Mouse (Mus musculus): Measurements from ENCODE around the gene Coq7. TPM values are rescaled to one million over a fixed set of nuclear protein-coding genes. Genes with fewer than 3 reads are reported as not detected.

Gene Coq7
- polyA plus RNA-seq, 1 experiment from 2014 or later = 53.4 TPM

DNA sequence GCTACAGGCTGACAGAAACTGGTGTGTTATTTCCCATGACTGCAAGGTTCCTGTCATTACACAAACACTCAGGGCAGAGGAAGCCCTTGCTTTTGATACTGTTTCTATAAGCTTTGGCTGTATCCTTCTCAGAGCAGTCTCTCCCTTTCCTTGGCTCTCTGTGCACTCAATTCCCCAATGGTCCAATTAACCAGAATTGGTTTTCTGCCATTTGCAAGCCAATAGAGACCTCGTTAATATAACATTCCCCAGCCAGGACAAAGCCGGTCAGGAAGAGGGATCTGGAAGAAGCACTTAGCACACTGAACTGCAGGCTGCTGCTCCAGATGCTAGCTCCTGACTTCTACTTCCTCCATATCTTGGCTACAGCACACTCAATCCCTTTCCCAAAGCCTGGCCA, 21.1 kb upstream of the Coq7 start:
- Histone ChIP-seq H3K27ac (ENCODE audit: low read depth) (no peak overlapping the region), H3K36me3 (replicated peaks; ENCODE audit: insufficient read depth, low read length) (no peaks in the 10 kb centered on the region; the same call in 1 of the 2 replicates), H3K4me1 (ENCODE audit: insufficient read depth) (peaks cover 8% of the 10 kb centered on the region), H3K9me3 (ENCODE audit: low read length) (no peaks in the 10 kb centered on the region), H3K4me3 (ENCODE audit: low read depth, low read length) (no peak overlapping the region), H3K27me3 (ENCODE audit: insufficient read depth, low read length) (no peaks in the 10 kb centered on the region), H3K9ac (replicated peaks) (no peak overlapping the region), H3K4me2 (ENCODE audit: low read depth, low read length) (no peak overlapping the region)
- no peak for DNase-seq
- no peak for ATAC-seq
- TF ChIP-seq CTCF (IDR thresholded peaks at IDR 0.05; ENCODE audit: low read depth) (no peak), EP300 (IDR thresholded peaks at IDR 0.05; ENCODE audit: low read depth) (no peak)
- WGBS (ENCODE audit: insufficient replicate concordance) = 74% methylated on average over 2 of the region's 2 CpGs

DNA sequence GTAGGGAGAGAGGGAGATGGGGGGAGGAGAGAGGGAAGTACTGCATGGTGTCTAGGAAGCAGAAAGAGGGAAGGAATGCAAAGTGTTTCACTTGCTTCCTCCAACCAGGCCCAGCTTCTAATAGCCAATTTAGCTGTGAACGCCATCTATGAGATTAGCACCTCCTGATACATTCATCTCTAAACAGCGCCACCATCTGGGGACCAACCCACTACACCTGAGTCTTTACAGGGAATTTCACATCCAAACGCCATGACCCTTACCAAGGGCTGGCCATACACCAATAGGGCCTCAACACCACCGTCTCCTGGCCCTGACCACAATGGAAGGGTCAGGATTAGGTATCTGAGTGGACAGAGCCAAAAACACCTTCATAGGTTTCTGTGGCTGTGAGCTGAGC, 20.7 kb upstream of the Coq7 start:
- H3K4me2 ChIP-seq (ENCODE audit: low read depth, low read length) = no peak overlapping the region

DNA sequence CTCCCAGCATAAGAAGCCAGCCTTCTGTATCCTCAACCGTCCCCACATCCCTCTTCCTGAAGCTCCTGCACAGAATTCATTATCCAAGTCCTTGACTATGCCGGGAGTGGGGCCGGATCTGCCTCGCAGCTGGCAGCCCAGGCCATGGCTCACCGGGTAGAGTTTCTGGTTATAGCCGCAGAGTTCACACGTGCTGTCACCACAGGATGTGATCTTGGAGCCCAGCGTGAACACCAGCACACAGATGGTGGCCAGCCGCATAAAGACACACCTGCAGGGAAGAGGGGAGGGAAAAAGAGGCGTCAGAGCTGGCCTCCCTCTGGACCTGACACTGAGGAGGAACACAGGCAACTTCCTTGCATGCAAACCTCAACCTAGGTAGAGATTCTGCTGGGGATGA, 14.3 kb upstream of the Coq7 start:
- Histone ChIP-seq H3K9ac (replicated peaks) (no peak overlapping the region), H3K9me3 (ENCODE audit: low read length) (no peaks in the 10 kb centered on the region), H3K27me3 (ENCODE audit: insufficient read depth, low read length) (no peaks in the 10 kb centered on the region), H3K27ac (ENCODE audit: low read depth) (no peak overlapping the region), H3K4me2 (ENCODE audit: low read depth, low read length) (no peak overlapping the region), H3K36me3 (replicated peaks; ENCODE audit: insufficient read depth, low read length) (peaks cover 4% of the 10 kb centered on the region; the same call in 1 of the 2 replicates), H3K4me1 (ENCODE audit: insufficient read depth) (no peaks in the 10 kb centered on the region), H3K4me3 (ENCODE audit: low read depth, low read length) (no peak overlapping the region)
- DNase-seq (no peak), ATAC-seq (no peak)
- TF ChIP-seq EP300 (IDR thresholded peaks at IDR 0.05; ENCODE audit: low read depth) = no peak
- TF ChIP-seq CTCF (IDR thresholded peaks at IDR 0.05; ENCODE audit: low read depth) = no peak
- WGBS (ENCODE audit: insufficient replicate concordance) = 67% methylated on average over 10 of the region's 10 CpGs

More for the DNA sequence above, 20.7 kb upstream of the Coq7 start:
- H3K4me1 ChIP-seq (ENCODE audit: insufficient read depth) = peaks cover 8% of the 10 kb centered on the region
- no peak overlapping the region for H3K27ac ChIP-seq (ENCODE audit: low read depth)
- no peaks in the 10 kb centered on the region for H3K9me3 ChIP-seq (ENCODE audit: low read length)
- WGBS (ENCODE audit: insufficient replicate concordance) = 68% methylated on average over 4 of the region's 4 CpGs
- H3K36me3 ChIP-seq (replicated peaks; ENCODE audit: insufficient read depth, low read length) = no peaks in the 10 kb centered on the region; the same call in 1 of the 2 replicates
- H3K27me3 ChIP-seq (ENCODE audit: insufficient read depth, low read length) = no peaks in the 10 kb centered on the region
- ATAC-seq = no peak
- H3K9ac ChIP-seq (replicated peaks) = no peak overlapping the region
- no peak for DNase-seq
- no peak overlapping the region for H3K4me3 ChIP-seq (ENCODE audit: low read depth, low read length)
- TF ChIP-seq EP300 (IDR thresholded peaks at IDR 0.05; ENCODE audit: low read depth) (no peak), CTCF (IDR thresholded peaks at IDR 0.05; ENCODE audit: low read depth) (no peak)

DNA sequence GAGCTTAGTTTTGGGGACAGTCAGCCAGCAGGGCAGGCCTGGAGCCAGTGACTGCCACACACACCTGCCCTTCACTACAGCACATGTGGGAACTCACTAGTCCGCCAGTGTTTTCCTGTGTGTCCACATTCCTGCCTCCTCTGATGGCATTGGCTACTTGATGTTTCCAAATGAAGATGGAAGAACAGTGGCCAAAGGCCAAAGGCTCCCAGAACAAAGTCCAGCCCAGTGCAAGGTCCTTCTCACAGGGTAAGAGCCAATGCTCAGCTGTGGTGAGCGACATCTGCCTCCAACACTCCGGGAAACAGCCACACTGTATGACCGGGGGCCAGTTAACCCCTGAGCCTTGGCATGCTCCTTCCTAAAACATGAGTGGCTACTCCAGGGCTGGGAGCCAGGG, 11.0 kb upstream of the Coq7 start:
- Histone ChIP-seq H3K9me3 (ENCODE audit: low read length) (no peaks in the 10 kb centered on the region), H3K4me2 (ENCODE audit: low read depth, low read length) (no peak overlapping the region), H3K4me1 (ENCODE audit: insufficient read depth) (no peaks in the 10 kb centered on the region), H3K36me3 (replicated peaks; ENCODE audit: insufficient read depth, low read length) (0 out of 2 replicates have a peak, but pooled peaks cover 4% of the 10 kb centered on the region), H3K27me3 (ENCODE audit: insufficient read depth, low read length) (no peaks in the 10 kb centered on the region), H3K27ac (ENCODE audit: low read depth) (no peak overlapping the region), H3K4me3 (ENCODE audit: low read depth, low read length) (no peak overlapping the region), H3K9ac (replicated peaks) (no peak overlapping the region)
- DNase-seq (peak; percentile 21), ATAC-seq (peak; percentile 88)
- no peak for TF ChIP-seq CTCF (IDR thresholded peaks at IDR 0.05; ENCODE audit: low read depth)
- no peak for TF ChIP-seq EP300 (IDR thresholded peaks at IDR 0.05; ENCODE audit: low read depth)
- WGBS (ENCODE audit: insufficient replicate concordance) = 73% methylated on average over 4 of the region's 4 CpGs

DNA sequence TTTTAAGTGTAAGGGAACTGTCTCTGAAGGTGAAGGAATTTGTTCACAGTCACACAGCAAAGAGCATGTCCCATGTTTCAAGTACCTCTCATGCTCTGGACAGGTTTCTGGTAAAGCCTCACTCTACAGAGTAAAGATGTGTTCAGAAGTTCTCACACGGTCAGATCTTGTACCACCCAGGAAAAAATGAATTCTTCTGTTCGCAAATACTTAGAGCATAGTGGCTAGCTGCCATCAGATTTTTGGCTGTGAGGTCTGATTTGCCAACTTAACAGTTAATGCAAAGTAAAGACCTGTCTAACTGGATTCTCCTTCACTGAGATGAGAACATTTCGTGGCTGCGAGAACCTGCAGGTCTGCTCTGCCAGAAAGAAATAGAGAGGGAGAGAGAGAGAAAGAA, 1.9 kb upstream of the Coq7 start:
- H3K4me2 ChIP-seq (ENCODE audit: low read depth, low read length) = no peak overlapping the region
- DNase-seq (no peak), ATAC-seq (no peak)
- 80% methylated on average over 4 of the region's 4 CpGs for WGBS (ENCODE audit: insufficient replicate concordance)
- no peak overlapping the region for H3K4me3 ChIP-seq (ENCODE audit: low read depth, low read length)
- H3K9ac ChIP-seq (replicated peaks) = no peak overlapping the region
- H3K9me3 ChIP-seq (ENCODE audit: low read length) = no peaks in the 10 kb centered on the region
- H3K27ac ChIP-seq (ENCODE audit: low read depth) = no peak overlapping the region
- no peaks in the 10 kb centered on the region for H3K27me3 ChIP-seq (ENCODE audit: insufficient read depth, low read length)
- peaks cover 4% of the 10 kb centered on the region; the same call in 1 of the 2 replicates for H3K4me1 ChIP-seq (ENCODE audit: insufficient read depth)
- no peaks in the 10 kb centered on the region for H3K36me3 ChIP-seq (replicated peaks; ENCODE audit: insufficient read depth, low read length)
- TF ChIP-seq EP300 (IDR thresholded peaks at IDR 0.05; ENCODE audit: low read depth) = no peak
- no peak for TF ChIP-seq CTCF (IDR thresholded peaks at IDR 0.05; ENCODE audit: low read depth)

DNA sequence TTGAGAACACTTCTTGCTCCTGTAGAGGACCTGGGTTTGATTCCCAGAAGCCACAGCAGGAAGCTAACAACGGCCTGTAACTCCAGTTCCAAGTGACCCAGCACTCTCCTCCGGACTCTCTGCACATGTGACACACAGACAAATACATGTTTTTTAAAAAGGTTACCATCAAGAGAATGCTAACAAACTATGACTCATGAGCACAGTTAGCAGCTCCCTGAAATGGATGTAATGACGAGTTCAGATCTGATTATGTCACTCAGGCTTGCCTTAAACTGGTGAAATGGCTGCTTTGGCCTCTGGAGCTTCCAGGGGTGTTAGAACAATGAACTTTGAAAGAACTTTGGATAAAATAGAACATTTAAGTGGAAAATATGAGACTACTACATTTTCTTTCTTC, 1.2 kb upstream of the Coq7 start:
- Histone ChIP-seq H3K36me3 (replicated peaks; ENCODE audit: insufficient read depth, low read length) (no peaks in the 10 kb centered on the region), H3K9ac (replicated peaks) (no peak overlapping the region), H3K27me3 (ENCODE audit: insufficient read depth, low read length) (no peaks in the 10 kb centered on the region), H3K4me2 (ENCODE audit: low read depth, low read length) (no peak overlapping the region), H3K27ac (ENCODE audit: low read depth) (no peak overlapping the region), H3K4me1 (ENCODE audit: insufficient read depth) (peaks cover 4% of the 10 kb centered on the region; the same call in 1 of the 2 replicates), H3K9me3 (ENCODE audit: low read length) (no peaks in the 10 kb centered on the region), H3K4me3 (ENCODE audit: low read depth, low read length) (no peak overlapping the region)
- DNase-seq (no peak), ATAC-seq (no peak)
- WGBS (ENCODE audit: insufficient replicate concordance) = 72% methylated on average over 3 of the region's 3 CpGs
- TF ChIP-seq CTCF (IDR thresholded peaks at IDR 0.05; ENCODE audit: low read depth) (no peak), EP300 (IDR thresholded peaks at IDR 0.05; ENCODE audit: low read depth) (no peak)
